Mouse (Mus musculus): ENCODE measurements at regions not wholly inside any gene's neighbourhood (a gene's known extent, or its start where the extent isn't known, plus 50 kb on each side); places are given as distances from the start of the nearest gene placed in this dataset.

- TF ChIP-seq TCF12 (IDR thresholded peaks at IDR 0.05; ENCODE audit: low read depth, low read length) = no peak
- no peak for TF ChIP-seq TBP (conservative IDR thresholded peaks at IDR 0.05; ENCODE audit: low read depth, low read length)
- TF ChIP-seq ETS1 (conservative IDR thresholded peaks at IDR 0.05; ENCODE audit: low read depth, low read length) = no peak
- TF ChIP-seq RAD21 (IDR thresholded peaks at IDR 0.05; ENCODE audit: low read depth, low read length) = no peak
- no peak for TF ChIP-seq POLR2AphosphoS2 (IDR thresholded peaks at IDR 0.05; ENCODE audit: low read depth, low read length)
- TF ChIP-seq USF2 (conservative IDR thresholded peaks at IDR 0.05; ENCODE audit: low read depth, low read length) = no peak
- TF ChIP-seq ZMIZ1 (IDR thresholded peaks at IDR 0.05; ENCODE audit: low read depth, low read length) = no peak
- no peak for TF ChIP-seq CHD2 (IDR thresholded peaks at IDR 0.05; ENCODE audit: low read length)
- TF ChIP-seq BHLHE40 (IDR thresholded peaks at IDR 0.05; ENCODE audit: low read depth, low read length) = no peak
- no peak for TF ChIP-seq CHD1 (IDR thresholded peaks at IDR 0.05; ENCODE audit: low read depth, low read length)
- no peak for TF ChIP-seq PAX5 (IDR thresholded peaks at IDR 0.05; ENCODE audit: low read length)
- no peak for TF ChIP-seq NRF1 (IDR thresholded peaks at IDR 0.05; ENCODE audit: low read depth, low read length)
- TF ChIP-seq KAT2A (IDR thresholded peaks at IDR 0.05; ENCODE audit: insufficient replicate concordance, low read length) = no peak
- TF ChIP-seq ZC3H11A (IDR thresholded peaks at IDR 0.05; ENCODE audit: low read depth, low read length) = no peak
- TF ChIP-seq E2F4 (IDR thresholded peaks at IDR 0.05; ENCODE audit: insufficient replicate concordance, low read depth, low read length) = no peak
- TF ChIP-seq POLR2A (IDR thresholded peaks at IDR 0.05; ENCODE audit: low read depth, low read length) = no peak
- TF ChIP-seq EP300 (IDR thresholded peaks at IDR 0.05; ENCODE audit: low read length) = no peak
- H3K4me3 ChIP-seq (replicated peaks in 1 of 3; ENCODE audit: low read depth in 2 of 3, low read length in 2 of 3, poor library complexity in 1 of 3) = no peak overlapping the region
- H3K79me2 ChIP-seq (replicated peaks; ENCODE audit: control insufficient read depth, extremely low read depth, insufficient read depth, poor library complexity, severe bottlenecking) = no peaks in the 10 kb centered on the region
- H3K27ac ChIP-seq (ENCODE audit: insufficient read depth, low read depth) = no peak overlapping the region
- H3K4me2 ChIP-seq (ENCODE audit: insufficient read depth, low read depth, poor library complexity, severe bottlenecking) = no peak overlapping the region
- H3K27me3 ChIP-seq (replicated peaks) = no peaks in the 10 kb centered on the region
- no peak overlapping the region for H3K9ac ChIP-seq (ENCODE audit: insufficient read depth, low read depth)
- H3K36me3 ChIP-seq (replicated peaks in 1 of 2; ENCODE audit: control insufficient read depth in 1 of 2, insufficient read depth in 1 of 2, low read length in 1 of 2) = no peaks in the 10 kb centered on the region
- no peaks in the 10 kb centered on the region for H3K9me3 ChIP-seq (replicated peaks; ENCODE audit: low read length)
- H3K4me1 ChIP-seq (ENCODE audit: control insufficient read depth in 1 of 2, insufficient read depth in 2 of 2) = no peaks in the 10 kb centered on the region
- no peak for DNase-seq (ENCODE audit: extremely low read depth)
- dilution Hi-C loops (cut with MboI; ENCODE audit: extremely low pct_ligation_motif_present, extremely low pct_unique_long_range_greater_than_20kb, low sequenced_read_pairs) = no loop called here
- in situ Hi-C loops (cut with MboI; ENCODE audit: low pct_ligation_motif_present, low pct_unique_long_range_greater_than_20kb, low sequenced_read_pairs) = no loop called here
Observed at GRCm38 (mm10) chr10:11648151-11648550, 304.9 kb downstream of the Epm2a start.

GRCm38 (mm10) chr10:11660056-11660770 lies 317.0 kb downstream of the Epm2a start:
- no peak for DNase-seq (ENCODE audit: extremely low read depth)
- Histone ChIP-seq H3K9me3 (replicated peaks; ENCODE audit: low read length) (no peaks in the 10 kb centered on the region), H3K9ac (ENCODE audit: insufficient read depth, low read depth) (no peak overlapping the region), H3K4me2 (ENCODE audit: insufficient read depth, low read depth, poor library complexity, severe bottlenecking) (no peak overlapping the region), H3K27me3 (replicated peaks) (no peaks in the 10 kb centered on the region), H3K4me1 (ENCODE audit: control insufficient read depth in 1 of 2, insufficient read depth in 2 of 2) (no peaks in the 10 kb centered on the region), H3K27ac (ENCODE audit: insufficient read depth, low read depth) (no peak overlapping the region), H3K79me2 (replicated peaks; ENCODE audit: control insufficient read depth, extremely low read depth, insufficient read depth, poor library complexity, severe bottlenecking) (no peaks in the 10 kb centered on the region), H3K4me3 (replicated peaks in 1 of 3; ENCODE audit: low read depth in 2 of 3, low read length in 2 of 3, poor library complexity in 1 of 3) (no peak overlapping the region), H3K36me3 (replicated peaks in 1 of 2; ENCODE audit: control insufficient read depth in 1 of 2, insufficient read depth in 1 of 2, low read length in 1 of 2) (no peaks in the 10 kb centered on the region)
- TF ChIP-seq MEF2A (IDR thresholded peaks at IDR 0.05; ENCODE audit: borderline replicate concordance, low read depth, low read length) (no peak), GABPA (IDR thresholded peaks at IDR 0.05; ENCODE audit: insufficient replicate concordance, low read depth, low read length) (no peak), BHLHE40 (IDR thresholded peaks at IDR 0.05; ENCODE audit: low read depth, low read length) (no peak), ZKSCAN1 (IDR thresholded peaks at IDR 0.05; ENCODE audit: borderline replicate concordance, low read depth, low read length) (no peak), TBP (conservative IDR thresholded peaks at IDR 0.05; ENCODE audit: low read depth, low read length) (no peak), MAFK (IDR thresholded peaks at IDR 0.05; ENCODE audit: insufficient replicate concordance, low read length) (no peak)
- in situ Hi-C loops (cut with MboI; ENCODE audit: low pct_ligation_motif_present, low pct_unique_long_range_greater_than_20kb, low sequenced_read_pairs) = no loop called here
- dilution Hi-C loops (cut with MboI; ENCODE audit: extremely low pct_ligation_motif_present, extremely low pct_unique_long_range_greater_than_20kb, low sequenced_read_pairs) = no loop called here

Measured in CH12.LX (cell line).